Mouse (Mus musculus): ENCODE measurements at regions not wholly inside any gene's neighbourhood (a gene's known extent, or its start where the extent isn't known, plus 50 kb on each side); places are given as distances from the start of the nearest gene placed in this dataset.

GRCm38 (mm10) chr5:75453757-75454390 lies 120.8 kb upstream of the Kit start:
- WGBS = 80% methylated on average over 9 of the region's 9 CpGs
- H3K4me1 ChIP-seq (replicated peaks; ENCODE audit: control insufficient read depth, insufficient read depth, low read length) = no peaks in the 10 kb centered on the region
- H3K9me3 ChIP-seq (ENCODE audit: control insufficient read depth) = no peaks in the 10 kb centered on the region
- H3K27ac ChIP-seq (ENCODE audit: low read depth, low read length) = no peak overlapping the region
- H3K9ac ChIP-seq (ENCODE audit: low read depth, low read length) = no peak overlapping the region
- no peak for TF ChIP-seq CTCF (IDR thresholded peaks at IDR 0.05; ENCODE audit: low read depth)
- no peak overlapping the region for H3K4me2 ChIP-seq (replicated peaks; ENCODE audit: low read depth)
- no peaks in the 10 kb centered on the region for H3K27me3 ChIP-seq (replicated peaks; ENCODE audit: control insufficient read depth, insufficient read depth, low read length)
- no peak for ATAC-seq
- no peaks in the 10 kb centered on the region for H3K36me3 ChIP-seq (ENCODE audit: control insufficient read depth, insufficient read depth)
- no peak overlapping the region for H3K4me3 ChIP-seq (ENCODE audit: low read depth, low read length)

GRCm38 (mm10) chr5:75454961-75455541 lies 119.7 kb upstream of the Kit start:
- H3K4me1 ChIP-seq (replicated peaks; ENCODE audit: control insufficient read depth, insufficient read depth, low read length) = no peaks in the 10 kb centered on the region
- H3K9ac ChIP-seq (ENCODE audit: low read depth, low read length) = no peak overlapping the region
- no peaks in the 10 kb centered on the region for H3K9me3 ChIP-seq (ENCODE audit: control insufficient read depth)
- no peaks in the 10 kb centered on the region for H3K36me3 ChIP-seq (ENCODE audit: control insufficient read depth, insufficient read depth)
- H3K27me3 ChIP-seq (replicated peaks; ENCODE audit: control insufficient read depth, insufficient read depth, low read length) = no peaks in the 10 kb centered on the region
- H3K4me2 ChIP-seq (replicated peaks; ENCODE audit: low read depth) = no peak overlapping the region
- no peak overlapping the region for H3K27ac ChIP-seq (ENCODE audit: low read depth, low read length)
- no peak for ATAC-seq
- TF ChIP-seq CTCF (IDR thresholded peaks at IDR 0.05; ENCODE audit: low read depth) = no peak
- WGBS = 78% methylated on average over 16 of the region's 16 CpGs
- H3K4me3 ChIP-seq (ENCODE audit: low read depth, low read length) = no peak overlapping the region

- Histone ChIP-seq H3K4me1 (replicated peaks; ENCODE audit: control insufficient read depth, insufficient read depth, low read length) (no peaks in the 10 kb centered on the region), H3K36me3 (ENCODE audit: control insufficient read depth, insufficient read depth) (no peaks in the 10 kb centered on the region), H3K9me3 (ENCODE audit: control insufficient read depth) (no peaks in the 10 kb centered on the region), H3K27ac (ENCODE audit: low read depth, low read length) (no peak overlapping the region), H3K4me2 (replicated peaks; ENCODE audit: low read depth) (no peak overlapping the region), H3K4me3 (ENCODE audit: low read depth, low read length) (no peak overlapping the region), H3K9ac (ENCODE audit: low read depth, low read length) (no peak overlapping the region), H3K27me3 (replicated peaks; ENCODE audit: control insufficient read depth, insufficient read depth, low read length) (no peaks in the 10 kb centered on the region)
- TF ChIP-seq CTCF (IDR thresholded peaks at IDR 0.05; ENCODE audit: low read depth) = no peak
- 85% methylated on average over 6 of the region's 6 CpGs for WGBS
- ATAC-seq = no peak
Measured at GRCm38 (mm10) chr5:75457403-75457802, 117.3 kb upstream of the Kit start.

- H3K9me3 ChIP-seq (ENCODE audit: control insufficient read depth) = no peaks in the 10 kb centered on the region
- H3K27me3 ChIP-seq (replicated peaks; ENCODE audit: control insufficient read depth, insufficient read depth, low read length) = no peaks in the 10 kb centered on the region
- no peak overlapping the region for H3K4me2 ChIP-seq (replicated peaks; ENCODE audit: low read depth)
- 85% methylated on average over 7 of the region's 7 CpGs for WGBS
- H3K27ac ChIP-seq (ENCODE audit: low read depth, low read length) = no peak overlapping the region
- no peaks in the 10 kb centered on the region for H3K36me3 ChIP-seq (ENCODE audit: control insufficient read depth, insufficient read depth)
- ATAC-seq = no peak
- no peaks in the 10 kb centered on the region for H3K4me1 ChIP-seq (replicated peaks; ENCODE audit: control insufficient read depth, insufficient read depth, low read length)
- no peak for TF ChIP-seq CTCF (IDR thresholded peaks at IDR 0.05; ENCODE audit: low read depth)
- H3K9ac ChIP-seq (ENCODE audit: low read depth, low read length) = no peak overlapping the region
- no peak overlapping the region for H3K4me3 ChIP-seq (ENCODE audit: low read depth, low read length)
Measured at GRCm38 (mm10) chr5:75458317-75458716, 116.4 kb upstream of the Kit start.

- WGBS = 63% methylated on average over 3 of the region's 3 CpGs
- no peaks in the 10 kb centered on the region for H3K9me3 ChIP-seq (ENCODE audit: control insufficient read depth)
Measured at GRCm38 (mm10) chr5:75459758-75460354, 114.9 kb upstream of the Kit start.

GRCm38 (mm10) chr5:75460414-75461025 lies 114.2 kb upstream of the Kit start:
- Histone ChIP-seq H3K27ac (ENCODE audit: low read depth, low read length) (no peak overlapping the region), H3K9ac (ENCODE audit: low read depth, low read length) (no peak overlapping the region), H3K36me3 (ENCODE audit: control insufficient read depth, insufficient read depth) (no peaks in the 10 kb centered on the region), H3K9me3 (ENCODE audit: control insufficient read depth) (no peaks in the 10 kb centered on the region), H3K27me3 (replicated peaks; ENCODE audit: control insufficient read depth, insufficient read depth, low read length) (no peaks in the 10 kb centered on the region), H3K4me3 (ENCODE audit: low read depth, low read length) (no peak overlapping the region), H3K4me2 (replicated peaks; ENCODE audit: low read depth) (no peak overlapping the region), H3K4me1 (replicated peaks; ENCODE audit: control insufficient read depth, insufficient read depth, low read length) (no peaks in the 10 kb centered on the region)
- 67% methylated on average over 9 of the region's 9 CpGs for WGBS
- no peak for ATAC-seq
- no peak for TF ChIP-seq CTCF (IDR thresholded peaks at IDR 0.05; ENCODE audit: low read depth)

More at GRCm38 (mm10) chr5:75459758-75460354, 114.9 kb upstream of the Kit start:
- TF ChIP-seq CTCF (IDR thresholded peaks at IDR 0.05; ENCODE audit: low read depth) = no peak
- ATAC-seq = no peak
- Histone ChIP-seq H3K36me3 (ENCODE audit: control insufficient read depth, insufficient read depth) (no peaks in the 10 kb centered on the region), H3K4me2 (replicated peaks; ENCODE audit: low read depth) (no peak overlapping the region), H3K27ac (ENCODE audit: low read depth, low read length) (no peak overlapping the region), H3K9ac (ENCODE audit: low read depth, low read length) (no peak overlapping the region), H3K27me3 (replicated peaks; ENCODE audit: control insufficient read depth, insufficient read depth, low read length) (no peaks in the 10 kb centered on the region), H3K4me1 (replicated peaks; ENCODE audit: control insufficient read depth, insufficient read depth, low read length) (no peaks in the 10 kb centered on the region), H3K4me3 (ENCODE audit: low read depth, low read length) (no peak overlapping the region)

Measured in intestine, postnatal 0 days (tissue).